Mouse (Mus musculus) hindbrain, embryonic 16.5 days (tissue): ENCODE results near the gene Mllt10. TPM values are rescaled to one million over a fixed set of nuclear protein-coding genes. Genes with fewer than 3 reads are reported as not detected.
A peak's percentile ranks its signal among the peaks of the same experiment; 100 is the strongest.

ENCODE experiments used
- ATAC-seq: fragments of 200-750 bp; cut with Nextera tagmentation; 2 replicates; pipeline ENCODE4 v1.8.0; 2017; ENCODE audit warnings: moderate TSS enrichment, moderate library complexity
- H3K27ac ChIP-seq: fragments of 300-500 bp; sonication (generic); 2 replicates; pipeline ENCODE4 v1.5.1; 2014; ENCODE audit warnings: low read depth, mild to moderate bottlenecking, control low read depth, low read length, moderate library complexity
- H3K27me3 ChIP-seq: fragments of 300-500 bp; sonication (generic); replicated peaks from 2 replicates; pipeline ENCODE4 v1.6.1; 2014; ENCODE audit warnings: low read length; ENCODE audit not compliant: control insufficient read depth, insufficient read depth
- H3K36me3 ChIP-seq: fragments of 300-500 bp; sonication (generic); 2 replicates; pipeline ENCODE4 v1.6.1; 2014; ENCODE audit warnings: mild to moderate bottlenecking, low read length, moderate library complexity, mixed read lengths; ENCODE audit not compliant: control insufficient read depth, insufficient read depth
- H3K4me1 ChIP-seq: fragments of 300-500 bp; sonication (generic); 2 replicates; pipeline ENCODE4 v1.6.1; 2014; ENCODE audit warnings: low read depth, low read length; ENCODE audit not compliant: control insufficient read depth, insufficient read depth
- H3K4me2 ChIP-seq: fragments of 300-500 bp; sonication (generic); 2 replicates; pipeline ENCODE4 v1.6.1; 2014; ENCODE audit warnings: mild to moderate bottlenecking, low read length, control low read depth, moderate library complexity
- H3K4me3 ChIP-seq: fragments of 300-500 bp; sonication (generic); 2 replicates; pipeline ENCODE4 v1.5.1; 2014; ENCODE audit warnings: mild to moderate bottlenecking, low read length, control low read depth, moderate library complexity
- H3K9ac ChIP-seq: fragments of 300-500 bp; sonication (generic); 2 replicates; pipeline ENCODE4 v1.6.1; 2014; ENCODE audit warnings: low read depth, mild to moderate bottlenecking, control low read depth, low read length, moderate library complexity
- H3K9me3 ChIP-seq: fragments of 300-500 bp; sonication (generic); 2 replicates; pipeline ENCODE4 v1.6.1; 2014; ENCODE audit warnings: mild to moderate bottlenecking, low read length, moderate library complexity; ENCODE audit not compliant: control insufficient read depth
- WGBS: fragments of 180-500 bp; shearing (Covaris S2); extraction: QIAGEN DNeasy Blood & Tissue Kit; methylation state at CpG from one replicate; pipeline ENCODE4 v1.1.7; 2014; 5-methylcytosine and 5-hydroxymethylcytosine counted together
- polyA plus RNA-seq: library from polyadenylated mRNA; unstranded; fragments of >200 nt; fragmentation: Nextera tagmentation; extraction: Ambion mirVana; gene quantifications from 2 replicates; pipeline ENCODE4 v1.2.1, GENCODE M21; 2015

Gene Mllt10
- polyA plus RNA-seq, 1 experiment from 2014 or later, result 42.9 TPM

- H3K36me3 ChIP-seq, result no peaks in the 10 kb centered on the region
- peaks cover 29% of the 10 kb centered on the region for H3K4me1 ChIP-seq
- peak overlapping the region; percentile 17 for H3K4me3 ChIP-seq
- H3K9me3 ChIP-seq, result no peaks in the 10 kb centered on the region
- peak overlapping the region; percentile 66 for H3K9ac ChIP-seq
- no peaks in the 10 kb centered on the region for H3K27me3 ChIP-seq
- 4% methylated on average over 14 of the region's 14 CpGs for WGBS
- H3K4me2 ChIP-seq, result peak overlapping the region; percentile 68
- ATAC-seq, result peak; percentile 84
- peak overlapping the region; percentile 76 for H3K27ac ChIP-seq
These were observed 13.7 kb upstream of the Mllt10 start for GRCm38 (mm10) chr2:18041199-18041885.

DNA sequence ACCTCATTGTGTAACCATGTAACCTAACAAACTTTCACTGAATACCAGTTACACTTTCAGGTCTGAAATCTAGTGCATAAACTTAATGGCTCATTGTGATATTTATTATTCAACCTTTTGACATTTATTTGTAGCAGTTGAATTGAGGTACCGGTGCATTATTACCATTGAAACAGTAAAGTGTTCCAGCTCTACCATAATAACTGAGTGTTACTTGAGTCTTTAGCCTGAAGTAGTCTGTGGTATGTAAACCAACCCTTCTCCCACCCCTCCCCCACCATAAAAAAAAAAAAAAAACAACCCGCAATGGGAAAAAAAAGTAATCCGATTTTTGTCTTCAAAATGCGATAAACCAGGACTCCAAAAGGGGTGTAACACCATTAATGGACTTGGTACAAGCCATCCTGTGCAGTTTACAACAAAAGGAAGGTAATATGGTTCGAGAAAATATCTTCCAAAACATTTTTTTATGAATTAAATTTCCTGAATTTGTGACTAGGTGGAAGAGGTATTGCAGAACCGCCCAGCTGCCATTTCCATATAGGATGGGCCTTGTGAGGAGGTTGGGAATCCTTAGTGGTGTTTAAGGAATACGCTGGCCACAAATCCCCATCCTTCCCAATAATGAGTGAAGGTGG lies 9.8 kb upstream of the Mllt10 start:
- Histone ChIP-seq H3K4me1 (peaks cover 29% of the 10 kb centered on the region), H3K36me3 (no peaks in the 10 kb centered on the region), H3K4me3 (peak overlapping the region; percentile 88), H3K4me2 (peak overlapping the region; percentile 70), H3K9me3 (no peaks in the 10 kb centered on the region), H3K9ac (peak overlapping the region; percentile 99), H3K27me3 (no peaks in the 10 kb centered on the region), H3K27ac (peak overlapping the region; percentile 99; the same call in 1 of the 2 replicates)
- no peak for ATAC-seq
- 6% methylated on average over 7 of the region's 7 CpGs for WGBS

GRCm38 (mm10) chr2:18045781-18046181 lies 9.3 kb upstream of the Mllt10 start:
- Histone ChIP-seq H3K9me3 (no peaks in the 10 kb centered on the region), H3K4me1 (peaks cover 25% of the 10 kb centered on the region)
- WGBS, result 3% methylated on average over 6 of the region's 6 CpGs

DNA sequence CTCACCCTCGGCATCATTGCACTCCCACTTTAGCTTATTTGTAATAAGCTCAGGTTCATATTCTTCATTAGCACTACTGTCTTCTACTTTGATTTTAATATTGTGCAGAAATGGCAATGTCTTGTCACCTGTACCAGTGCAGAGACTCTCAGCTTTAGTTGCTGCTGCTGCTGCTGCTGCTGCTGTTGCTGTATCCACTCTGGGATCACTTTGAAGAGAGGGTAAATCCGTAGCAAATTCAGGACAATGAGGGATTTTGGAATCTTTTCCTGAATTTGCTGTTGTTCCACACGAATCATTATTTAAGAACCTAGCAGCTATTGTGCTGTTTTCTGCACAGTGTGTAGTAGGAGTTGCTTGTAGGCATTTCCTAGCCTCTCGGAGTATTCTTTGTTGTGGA lies 8.9 kb upstream of the Mllt10 start:
- no peaks in the 10 kb centered on the region for H3K9me3 ChIP-seq
- peak overlapping the region; percentile 99 for H3K9ac ChIP-seq
- H3K36me3 ChIP-seq, result no peaks in the 10 kb centered on the region
- peak overlapping the region; percentile 88 for H3K4me3 ChIP-seq
- ATAC-seq, result no peak
- WGBS, result 0% methylated on average over 4 of the region's 4 CpGs
- no peaks in the 10 kb centered on the region for H3K27me3 ChIP-seq
- H3K27ac ChIP-seq, result peak overlapping the region; percentile 99
- peak overlapping the region; percentile 70 for H3K4me2 ChIP-seq
- H3K4me1 ChIP-seq, result peaks cover 21% of the 10 kb centered on the region

More at GRCm38 (mm10) chr2:18045781-18046181, 9.3 kb upstream of the Mllt10 start:
- Histone ChIP-seq H3K9ac (peak overlapping the region; percentile 99), H3K27me3 (no peaks in the 10 kb centered on the region), H3K27ac (peak overlapping the region; percentile 99; the same call in 1 of the 2 replicates), H3K36me3 (no peaks in the 10 kb centered on the region), H3K4me3 (peak overlapping the region; percentile 88), H3K4me2 (peak overlapping the region; percentile 70)
- no peak for ATAC-seq

DNA sequence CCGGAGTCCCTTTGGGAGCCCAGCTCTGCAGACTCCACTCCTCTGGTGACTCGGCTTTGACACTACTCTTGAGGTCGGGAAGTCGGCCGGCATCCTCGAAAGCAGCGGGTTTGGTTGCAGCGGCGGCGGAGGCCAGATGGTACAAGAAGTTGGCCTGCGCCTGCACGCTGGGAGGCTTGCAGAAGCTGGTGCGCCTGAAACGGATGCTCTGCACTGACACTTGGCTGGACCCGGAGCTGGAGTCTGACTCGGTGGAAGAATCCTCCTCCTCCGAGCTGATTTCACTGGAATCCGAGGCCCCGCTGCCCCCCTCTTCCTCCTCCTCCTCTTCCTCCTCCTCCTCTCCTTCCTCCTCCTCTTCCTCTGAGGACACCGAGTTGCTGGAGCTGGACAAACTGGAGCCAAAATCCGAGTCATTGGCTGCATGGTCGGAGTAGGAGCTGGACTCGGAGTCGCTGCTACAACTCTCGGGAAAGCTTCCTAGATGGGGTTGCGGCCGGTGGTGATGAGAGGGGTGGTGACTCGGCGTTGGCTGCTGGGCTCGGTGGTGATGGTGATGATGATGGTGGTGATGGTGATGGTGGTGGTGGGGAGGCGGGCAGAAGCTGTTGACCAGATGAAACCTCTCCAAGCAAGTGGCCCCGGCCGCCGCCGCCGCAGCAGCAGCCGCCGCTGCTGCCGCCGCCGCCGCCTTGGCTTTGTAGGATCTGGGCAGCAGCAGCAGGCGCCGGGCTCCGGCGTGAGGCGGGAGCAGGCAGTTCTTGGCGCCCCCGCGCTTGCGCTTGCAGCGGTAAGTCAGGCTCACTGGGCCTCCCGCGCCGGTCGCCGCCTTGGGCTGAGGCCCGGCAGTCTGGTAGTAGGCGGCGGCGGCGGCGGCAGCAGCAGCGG lies 8.0 kb upstream of the Mllt10 start:
- Histone ChIP-seq H3K36me3 (no peaks in the 10 kb centered on the region), H3K4me3 (peak overlapping the region; percentile 88), H3K4me2 (peak overlapping the region; percentile 70), H3K4me1 (peaks cover 15% of the 10 kb centered on the region), H3K9me3 (no peaks in the 10 kb centered on the region), H3K9ac (peak overlapping the region; percentile 99), H3K27me3 (no peaks in the 10 kb centered on the region), H3K27ac (peak overlapping the region; percentile 99)
- peak; percentile 38 for ATAC-seq
- under 1% methylated on average over 51 of the region's 64 CpGs for WGBS

DNA sequence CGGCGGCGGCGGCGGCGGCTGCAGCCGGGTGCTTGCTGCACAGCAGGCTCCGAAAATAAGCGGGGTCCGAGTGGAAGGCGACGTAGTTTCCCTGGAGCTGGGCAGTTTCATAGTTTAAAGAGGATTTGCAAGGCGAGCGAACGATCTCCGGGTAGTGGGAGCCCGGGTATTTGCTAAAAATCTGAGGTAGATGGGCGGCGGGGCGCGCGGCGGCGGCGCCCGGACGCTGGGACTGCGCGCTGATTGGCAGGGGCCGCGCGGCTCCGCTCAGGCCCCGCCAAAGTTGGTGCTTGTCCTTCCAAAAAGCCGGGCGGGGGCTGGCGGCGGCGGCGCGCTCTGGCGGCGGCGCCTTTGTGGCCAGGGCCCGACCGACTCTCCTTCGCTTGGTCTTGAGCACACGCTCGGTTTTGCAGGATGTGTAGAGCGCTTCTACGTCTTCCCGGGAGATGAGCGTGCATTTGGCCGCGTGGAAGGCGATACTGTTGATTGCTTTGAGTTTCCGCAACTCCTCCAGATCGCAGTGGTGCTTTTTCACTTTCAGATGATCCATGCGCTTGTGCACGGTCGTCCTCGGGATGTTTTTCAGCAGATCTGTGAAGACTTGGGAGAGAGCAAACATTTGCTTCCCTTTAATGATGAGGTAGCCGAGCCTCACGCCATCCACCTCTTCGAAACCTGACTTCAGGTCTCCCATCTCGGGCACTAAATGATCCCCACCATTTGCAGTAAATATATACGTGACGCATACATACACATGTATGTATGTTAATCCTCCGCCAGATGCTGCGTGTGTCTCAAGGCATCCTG lies 7.2 kb upstream of the Mllt10 start:
- 0% methylated on average over 64 of the region's 70 CpGs for WGBS
- no peaks in the 10 kb centered on the region for H3K9me3 ChIP-seq

DNA sequence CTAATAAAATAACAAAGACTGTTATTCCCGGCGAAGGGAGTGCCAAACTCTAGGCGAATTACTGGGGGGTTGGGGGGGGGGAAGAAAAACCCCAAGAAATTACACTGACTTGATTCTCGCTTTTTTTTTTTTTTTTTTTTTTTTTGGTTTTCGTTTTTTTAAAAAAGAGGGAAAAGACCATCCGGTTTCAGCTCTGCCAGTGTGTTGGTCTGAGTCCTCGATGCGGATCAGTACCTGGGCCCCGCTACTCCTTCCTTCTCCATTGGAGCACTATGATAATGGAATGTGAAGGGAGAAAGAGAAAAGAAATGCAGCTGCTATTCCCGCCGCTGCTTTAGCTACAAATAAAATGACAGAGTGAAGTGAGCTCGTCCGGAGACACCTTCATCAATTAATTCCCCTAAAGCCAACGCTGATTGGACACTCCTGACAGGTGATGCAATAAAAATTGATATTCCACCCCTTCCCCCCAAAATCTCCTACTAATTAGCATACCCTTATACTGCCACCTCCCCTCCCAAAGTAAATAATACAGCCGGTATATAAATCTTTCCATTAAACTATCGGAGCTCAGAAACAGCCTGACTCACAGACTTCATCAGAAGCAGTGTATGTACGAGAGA lies 6.5 kb upstream of the Mllt10 start, which contains the start of gene Skida1:
Gene Skida1, minus strand, starts transcription at position 599 of the 623 bp plus-strand sequence.
- peak within 1 kb of the TSS; percentile 99 for H3K27ac ChIP-seq
- WGBS, result under 1% methylated on average over 17 of the region's 17 CpGs
- H3K9me3 ChIP-seq, result no peaks in the 10 kb centered on the region
- no peaks in the 10 kb centered on the region for H3K27me3 ChIP-seq
- H3K36me3 ChIP-seq, result no peaks in the 10 kb centered on the region
- peak within 1 kb of the TSS; percentile 88 for H3K4me3 ChIP-seq
- peaks cover 16% of the 10 kb centered on the region for H3K4me1 ChIP-seq
- peak; percentile 71 for ATAC-seq
- peak within 1 kb of the TSS; percentile 70 for H3K4me2 ChIP-seq
- peak within 1 kb of the TSS; percentile 99 for H3K9ac ChIP-seq

More for the DNA sequence above, 7.2 kb upstream of the Mllt10 start:
- peak overlapping the region; percentile 70 for H3K4me2 ChIP-seq
- ATAC-seq, result peak; percentile 73
- H3K4me1 ChIP-seq, result peaks cover 15% of the 10 kb centered on the region
- peak overlapping the region; percentile 99 for H3K27ac ChIP-seq
- no peaks in the 10 kb centered on the region for H3K27me3 ChIP-seq
- H3K36me3 ChIP-seq, result no peaks in the 10 kb centered on the region
- peak overlapping the region; percentile 99 for H3K9ac ChIP-seq
- peak overlapping the region; percentile 88 for H3K4me3 ChIP-seq

DNA sequence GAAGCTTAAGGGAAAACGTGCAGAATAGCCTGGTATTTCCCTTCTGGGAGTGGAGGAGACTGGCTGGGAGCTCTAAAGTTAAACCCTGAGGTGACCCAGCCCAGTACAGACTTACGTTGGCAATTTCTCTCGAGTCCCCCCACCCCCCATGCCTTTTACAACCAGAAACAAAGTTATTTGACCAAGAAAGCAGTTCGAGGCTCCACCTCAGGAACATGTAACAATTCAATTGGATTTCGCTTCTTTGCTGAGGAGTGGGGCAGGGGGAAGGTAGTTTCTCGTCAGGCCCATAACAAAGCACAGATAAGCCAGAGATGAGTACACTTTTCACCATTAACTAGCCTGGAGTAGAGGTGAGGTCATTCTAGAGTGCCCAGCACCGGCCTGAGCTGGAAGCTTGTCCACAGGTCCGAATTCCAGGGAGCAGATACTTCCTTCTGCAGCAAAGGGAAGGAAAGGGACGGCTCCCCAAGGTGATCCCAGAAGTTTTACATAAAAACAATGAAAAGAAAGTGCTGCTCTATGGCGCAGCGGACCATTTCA lies 5.7 kb upstream of the Mllt10 start:
- H3K4me3 ChIP-seq, result peak overlapping the region; percentile 88
- peak overlapping the region; percentile 81 for H3K27ac ChIP-seq
- H3K36me3 ChIP-seq, result no peaks in the 10 kb centered on the region
- 5% methylated on average over 11 of the region's 11 CpGs for WGBS
- no peaks in the 10 kb centered on the region for H3K27me3 ChIP-seq
- peaks cover 15% of the 10 kb centered on the region for H3K4me1 ChIP-seq
- H3K4me2 ChIP-seq, result peak overlapping the region; percentile 70
- H3K9ac ChIP-seq, result peak overlapping the region; percentile 39
- 0 out of 2 replicates have a peak, but pooled peaks have one; percentile 19 for ATAC-seq
- H3K9me3 ChIP-seq, result no peaks in the 10 kb centered on the region
